Mouse (Mus musculus): ENCODE results near the gene Zfp319.

Gene Zfp319

GRCm38 (mm10) chr8:95351461-95351860 is 19.7 kb upstream of the Zfp319 start:
- DNase-seq (ENCODE audit: low read depth, low spot score): peak; percentile 77

DNA sequence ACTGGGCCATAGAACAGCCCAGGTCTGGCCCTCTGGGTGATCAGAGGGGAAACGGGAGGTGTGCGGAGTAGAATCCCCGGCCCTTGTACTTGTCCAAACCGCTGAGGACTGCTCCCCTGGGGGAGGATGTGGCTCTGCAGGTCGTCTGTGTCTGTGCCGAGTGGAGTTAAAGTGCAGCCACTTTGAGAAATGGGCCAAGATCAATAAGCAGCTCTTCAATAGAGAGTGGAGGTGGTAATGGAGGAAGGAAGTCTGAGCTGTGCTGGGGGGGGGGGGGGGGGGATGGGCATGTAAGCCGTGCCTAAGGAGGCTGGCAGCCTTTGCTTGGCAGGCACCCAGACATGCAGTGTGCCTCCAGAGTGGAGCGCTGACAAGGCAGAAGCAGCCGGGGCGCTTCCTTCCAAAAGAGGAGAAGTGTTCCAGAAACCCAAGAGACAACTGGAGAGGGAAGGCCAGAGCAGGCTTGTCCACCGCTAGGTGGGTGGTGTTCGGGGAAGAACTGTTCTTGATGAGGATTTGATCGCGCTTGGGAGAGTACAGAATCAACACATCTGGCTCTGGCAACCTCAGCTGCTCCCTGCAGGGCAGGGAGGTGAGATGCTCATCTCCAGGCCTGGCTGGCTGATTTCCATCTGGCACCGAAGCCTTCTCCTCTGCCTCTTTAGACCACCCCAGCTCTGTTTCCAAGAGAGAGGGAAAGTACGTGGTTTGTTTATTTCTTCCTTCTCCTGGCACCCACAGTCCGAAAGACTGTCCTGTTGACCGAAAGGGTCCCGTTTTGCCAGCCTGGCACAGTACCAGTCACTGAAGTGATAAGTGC is 17.3 kb upstream of the Zfp319 start:
- DNase-seq (ENCODE audit: low read depth, low spot score): no peak

DNA sequence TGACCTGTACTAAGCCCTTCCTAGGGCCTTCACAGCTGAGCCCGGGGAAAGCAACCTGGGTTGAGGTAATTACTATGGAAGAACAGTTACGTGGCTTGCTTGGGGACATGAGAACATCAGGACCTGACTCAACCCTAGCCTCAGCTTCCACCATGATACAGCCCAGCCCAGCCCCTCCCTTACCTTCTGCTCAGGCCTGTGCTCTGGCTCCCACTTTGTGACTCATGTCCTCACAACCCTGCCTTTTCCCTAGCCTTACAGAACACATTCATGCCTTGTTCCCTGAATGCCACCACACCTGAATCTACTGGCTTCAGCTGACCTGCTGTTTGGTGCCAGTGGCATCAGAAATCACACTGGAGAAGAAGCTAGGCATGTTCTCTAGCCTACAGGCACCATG is 16.6 kb upstream of the Zfp319 start:
- DNase-seq (ENCODE audit: low read depth, low spot score): no peak

DNA sequence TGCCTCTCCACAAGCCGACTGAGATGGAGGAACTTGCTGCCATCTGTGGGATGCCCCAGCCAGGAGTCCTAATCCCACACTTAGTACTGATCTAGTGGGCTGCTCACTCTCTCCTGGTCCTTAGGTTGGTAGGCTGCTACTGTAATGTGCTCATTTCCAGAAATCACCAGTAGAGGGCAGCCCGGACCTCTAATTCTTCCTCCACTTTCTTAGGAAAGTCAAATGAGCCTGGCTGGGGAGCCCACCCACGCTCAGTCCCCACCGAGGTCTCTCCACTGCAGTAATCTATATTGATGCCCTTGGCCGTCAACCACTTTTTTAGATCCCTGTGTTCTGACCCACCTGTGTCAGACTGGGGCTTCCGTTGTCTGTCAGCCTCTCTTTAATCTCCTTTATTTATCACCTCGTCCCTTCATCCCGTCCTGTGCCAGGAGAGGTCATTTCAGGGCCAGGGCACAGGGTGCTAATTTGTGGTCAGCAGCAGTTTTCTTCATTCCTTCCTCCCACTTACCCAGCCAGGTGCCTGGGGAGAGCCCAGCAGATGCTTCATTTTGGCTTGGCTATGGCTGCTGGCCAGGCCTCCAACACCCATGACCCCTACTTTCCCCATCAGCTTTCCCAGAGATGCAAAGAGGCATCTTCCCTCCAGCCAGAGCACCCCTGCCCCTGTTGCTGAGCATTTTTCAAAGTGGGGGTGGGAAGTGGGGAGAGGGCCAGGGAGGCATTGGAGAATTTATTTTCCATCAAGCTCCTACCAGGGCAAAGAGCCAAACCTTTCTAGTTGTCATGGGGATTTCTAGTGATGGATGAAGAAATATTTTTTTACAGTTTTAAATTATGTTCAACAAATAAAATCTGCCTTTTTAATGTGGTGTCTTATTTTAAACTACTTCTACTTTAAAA is 15.1 kb upstream of the Zfp319 start:
- DNase-seq (ENCODE audit: low read depth, low spot score): peak; percentile 68

- no peak for DNase-seq (ENCODE audit: low read depth, low spot score)
Observed at GRCm38 (mm10) chr8:95344668-95345067, 12.9 kb upstream of the Zfp319 start.

DNA sequence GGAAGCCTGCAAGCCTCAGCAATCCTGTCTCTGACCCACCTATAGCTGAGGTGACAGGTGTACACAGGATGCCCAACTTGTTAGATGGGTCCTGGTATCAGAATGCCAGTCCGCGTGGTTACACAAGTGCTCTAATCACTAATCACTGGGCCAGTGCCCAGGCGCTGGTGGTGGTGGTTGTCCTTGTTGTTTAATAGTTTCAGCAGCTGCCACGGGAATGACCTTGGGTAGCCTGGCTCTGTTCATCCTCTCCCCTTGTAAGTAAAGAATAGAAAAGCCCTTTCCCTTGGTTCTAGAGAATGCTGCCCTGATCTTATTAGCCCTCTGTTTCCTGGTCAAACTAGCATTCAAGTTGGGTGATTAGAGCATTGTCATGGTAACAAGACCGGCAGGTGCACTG is 10.0 kb upstream of the Zfp319 start:
- no peak for DNase-seq (ENCODE audit: low read depth, low spot score)

GRCm38 (mm10) chr8:95336363-95336762 is 4.6 kb upstream of the Zfp319 start:
- no peak for DNase-seq (ENCODE audit: low read depth, low spot score)

DNA sequence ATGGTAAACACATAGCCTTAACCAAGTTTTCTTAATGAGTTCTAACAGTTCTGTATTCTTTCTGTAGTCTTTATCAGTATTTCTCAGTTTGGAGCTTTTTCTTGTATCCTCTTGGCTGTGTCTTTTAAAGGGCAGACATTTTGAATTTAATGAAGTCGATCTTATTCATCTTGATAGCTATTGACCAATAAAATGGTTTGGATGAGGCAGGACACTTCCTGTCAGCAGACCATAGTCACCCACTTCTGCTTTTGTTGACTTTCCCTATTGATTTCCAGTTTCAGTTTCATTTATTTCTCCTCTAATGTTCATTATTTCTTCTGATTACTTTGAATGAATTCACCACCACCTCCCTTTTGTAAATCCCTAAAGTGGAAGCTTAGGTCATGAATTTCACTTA is 4.0 kb upstream of the Zfp319 start:
- no peak for DNase-seq (ENCODE audit: low read depth, low spot score)

GRCm38 (mm10) chr8:95332437-95333199 is 868 bp upstream of the Zfp319 start:
- no peak for DNase-seq (ENCODE audit: low read depth, low spot score)

DNA sequence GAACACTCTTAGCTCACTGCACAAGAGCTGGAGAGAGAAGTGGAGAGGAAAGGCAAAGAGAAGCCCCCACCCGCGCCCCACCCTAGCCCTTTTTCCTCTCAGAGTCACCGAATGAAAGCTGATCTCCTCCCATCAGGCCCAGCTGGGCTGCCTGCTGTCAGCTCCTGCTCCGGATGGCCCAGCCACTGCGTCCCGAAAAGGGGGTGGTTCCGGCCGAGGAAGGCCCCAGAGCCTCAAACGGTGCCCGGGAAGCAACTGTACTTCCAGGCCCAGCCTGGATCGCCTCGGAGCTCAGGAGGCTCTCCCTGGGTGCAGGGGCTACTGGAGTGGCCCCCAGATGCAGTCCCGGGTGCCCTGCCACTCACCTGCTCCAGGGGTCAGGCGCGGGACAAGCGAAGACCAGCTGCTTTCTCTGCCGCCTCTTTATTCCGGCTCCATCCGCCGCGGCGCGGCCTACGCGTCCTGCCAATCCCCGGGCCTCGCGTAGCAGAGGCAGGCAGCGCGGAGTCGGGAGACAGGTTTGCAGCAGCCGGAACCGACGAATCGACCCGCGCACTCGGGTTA is 512 bp downstream of the Zfp319 start:
- DNase-seq (ENCODE audit: low read depth, low spot score): peak; percentile 74

GRCm38 (mm10) chr8:95330367-95330766 is 1.4 kb downstream of the Zfp319 start:
- DNase-seq (ENCODE audit: low read depth, low spot score): no peak

GRCm38 (mm10) chr8:95327866-95328465 is 3.8 kb downstream of the Zfp319 start:
- DNase-seq (ENCODE audit: low read depth, low spot score): peak; percentile 61

DNA sequence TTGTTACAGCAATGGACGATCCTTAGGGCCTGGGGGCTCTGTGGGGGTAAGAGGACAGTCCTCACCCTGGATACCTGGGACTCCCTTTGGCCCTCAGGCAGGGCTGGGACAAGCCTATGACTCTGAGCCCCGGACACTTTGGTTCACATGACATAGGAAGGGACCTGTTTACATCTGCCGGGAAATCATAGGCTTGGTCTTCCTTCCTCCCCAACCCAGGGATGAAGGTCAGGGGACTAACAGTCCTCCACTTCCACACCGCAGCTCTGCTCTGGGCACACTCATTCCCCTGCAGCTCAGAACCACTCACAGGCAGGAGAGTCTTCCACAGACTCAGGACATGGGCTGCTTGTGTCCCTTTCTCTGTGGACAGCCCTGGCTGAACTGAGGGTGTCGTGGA is 4.9 kb downstream of the Zfp319 start:
- DNase-seq (ENCODE audit: low read depth, low spot score): no peak

GRCm38 (mm10) chr8:95324646-95325045 is 7.1 kb downstream of the Zfp319 start:
- no peak for DNase-seq (ENCODE audit: low read depth, low spot score)

DNA sequence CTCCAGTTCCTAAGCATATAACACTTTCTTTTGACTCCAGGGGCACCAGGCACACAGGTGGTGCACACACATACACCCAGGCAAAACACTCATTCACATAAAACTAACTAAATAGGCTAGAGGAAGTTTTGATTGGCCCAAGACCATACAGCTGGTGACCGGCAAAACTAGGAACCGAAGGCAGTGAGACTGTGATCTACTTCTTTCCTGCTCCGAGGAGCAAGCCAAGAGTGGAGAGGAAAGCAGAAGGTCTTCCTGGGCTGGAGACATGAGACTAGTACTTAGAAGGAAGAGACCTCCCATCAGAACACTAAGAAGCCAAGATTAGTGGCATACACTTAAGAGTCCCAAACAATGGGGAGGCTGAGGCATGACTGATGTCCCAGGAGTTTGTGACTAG is 8.5 kb downstream of the Zfp319 start:
- no peak for DNase-seq (ENCODE audit: low read depth, low spot score)

GRCm38 (mm10) chr8:95320224-95321139 is 11.3 kb downstream of the Zfp319 start:
- DNase-seq (ENCODE audit: low read depth, low spot score): peak; percentile 82

- DNase-seq (ENCODE audit: low read depth, low spot score): no peak
Observed at GRCm38 (mm10) chr8:95315350-95315749, 16.4 kb downstream of the Zfp319 start.

DNA sequence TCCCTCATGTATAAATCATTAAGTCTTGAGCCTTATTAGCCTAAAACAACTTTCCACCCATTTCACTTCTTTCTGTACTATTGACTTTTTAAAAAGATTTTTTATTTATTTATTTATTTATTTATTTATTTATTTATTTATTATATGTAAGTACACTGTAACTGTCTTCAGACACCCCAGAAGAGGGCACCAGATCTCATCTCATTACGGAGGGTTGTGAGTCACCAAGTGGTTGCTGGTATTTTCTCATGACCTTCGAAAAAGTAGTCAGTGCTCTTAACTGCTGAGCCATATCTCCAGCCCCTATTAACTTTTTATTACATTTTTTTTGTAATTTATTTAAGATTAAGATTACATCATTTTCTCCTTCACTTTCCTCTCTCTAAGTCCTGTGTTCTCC is 17.0 kb downstream of the Zfp319 start:
- no peak for DNase-seq (ENCODE audit: low read depth, low spot score)

DNA sequence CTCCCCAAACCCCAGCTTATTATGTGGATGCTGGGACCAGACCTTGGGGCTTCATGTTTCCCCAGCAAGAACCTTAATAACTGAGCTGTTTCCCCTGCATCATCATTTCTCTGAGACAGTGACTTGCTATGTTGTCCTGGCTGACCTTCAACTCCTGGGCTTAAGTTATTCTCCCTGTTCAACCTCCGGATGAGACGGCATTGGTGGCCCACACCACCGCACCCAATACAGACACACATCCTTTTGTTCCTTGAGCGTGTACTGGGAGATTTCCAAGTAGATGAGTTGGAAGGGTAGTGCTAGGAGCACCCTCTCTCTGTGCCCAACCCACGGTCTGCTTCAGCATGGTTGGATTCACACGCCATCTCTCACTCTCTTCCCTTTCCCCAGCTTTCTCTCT is 17.9 kb downstream of the Zfp319 start:
- DNase-seq (ENCODE audit: low read depth, low spot score): no peak

DNA sequence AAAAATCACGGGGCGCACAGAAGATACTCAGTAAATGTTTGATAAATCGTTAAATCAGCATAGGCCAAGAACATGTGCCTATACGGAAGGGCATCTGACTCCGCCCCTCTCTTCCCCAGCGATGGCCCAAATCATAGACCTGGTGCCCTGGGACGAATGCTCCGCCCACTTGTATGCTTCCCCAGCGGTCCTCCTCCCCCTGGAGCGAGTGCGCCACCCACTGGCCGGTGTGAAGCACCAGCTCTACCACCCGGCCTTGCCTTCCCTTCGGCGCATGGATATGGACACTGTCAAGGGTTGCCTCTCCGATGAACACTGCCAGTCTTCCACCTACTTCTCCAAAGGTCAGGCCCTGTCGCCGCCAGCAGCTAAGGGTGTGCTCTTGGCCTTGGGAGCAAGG is 18.9 kb downstream of the Zfp319 start:
- DNase-seq (ENCODE audit: low read depth, low spot score): peak; percentile 88
